Mouse (Mus musculus) cortical plate, adult 2 months (tissue): ENCODE measurements around the gene Iqgap1.

ENCODE experiments used
- CTCF ChIP-seq: fragments of 200-500 bp; IDR thresholded peaks from 2 replicates; pipeline ENCODE4 v1.5.1; 2011; ENCODE audit warnings: mild to moderate bottlenecking, control low read depth, low read length; ENCODE audit not compliant: insufficient read depth; ENCODE audit errors: extremely low read depth
- POLR2A ChIP-seq: fragments of 200-500 bp; IDR thresholded peaks from 2 replicates; pipeline ENCODE4 v1.6.1; 2011; ENCODE audit warnings: mild to moderate bottlenecking, low read length, control low read depth; ENCODE audit not compliant: insufficient read depth; ENCODE audit errors: extremely low read depth

DNA sequence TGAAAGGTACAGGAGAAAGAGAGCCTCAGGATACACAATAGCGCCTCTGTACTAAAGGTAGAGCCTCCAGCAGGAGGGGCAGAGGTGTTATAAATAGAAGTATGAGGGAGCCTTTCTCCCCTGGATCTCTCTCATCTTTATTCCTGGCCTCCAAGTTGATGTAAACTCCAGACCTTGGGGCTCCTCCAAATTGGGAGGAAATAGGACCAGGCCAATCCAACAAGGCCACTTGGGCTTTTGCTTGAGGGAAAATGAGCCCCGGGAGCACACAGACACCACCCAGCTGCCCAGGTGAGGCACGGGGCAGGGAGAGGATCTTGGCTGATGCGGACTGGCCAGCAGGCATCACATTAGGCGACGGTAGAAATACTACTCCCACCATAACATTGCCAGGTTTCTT lies 29.5 kb downstream of the Iqgap1 start:
- TF ChIP-seq POLR2A (no peak), CTCF (no peak)
